Mouse (Mus musculus): ENCODE data around the gene Fpr1.

GRCm38 (mm10) chr17:17836101-17836500, 47.6 kb downstream of the Fpr1 start:
- TF ChIP-seq TCF12 (IDR thresholded peaks at IDR 0.05; ENCODE audit: insufficient read depth, poor library complexity, severe bottlenecking) (no peak), POLR2A (IDR thresholded peaks at IDR 0.05; ENCODE audit: insufficient read length, low read depth) (no peak)

Data from myocyte (in vitro differentiated cells).